Mouse (Mus musculus) 3T3-L1 (cell line): ENCODE results near the gene Cadm2.

Experiments
- DNase-seq: peaks from one replicate; pipeline ENCODE4 v3.0.0-alpha.2; 2015; ENCODE audit warnings: low read depth, low spot score

Gene Cadm2

DNA sequence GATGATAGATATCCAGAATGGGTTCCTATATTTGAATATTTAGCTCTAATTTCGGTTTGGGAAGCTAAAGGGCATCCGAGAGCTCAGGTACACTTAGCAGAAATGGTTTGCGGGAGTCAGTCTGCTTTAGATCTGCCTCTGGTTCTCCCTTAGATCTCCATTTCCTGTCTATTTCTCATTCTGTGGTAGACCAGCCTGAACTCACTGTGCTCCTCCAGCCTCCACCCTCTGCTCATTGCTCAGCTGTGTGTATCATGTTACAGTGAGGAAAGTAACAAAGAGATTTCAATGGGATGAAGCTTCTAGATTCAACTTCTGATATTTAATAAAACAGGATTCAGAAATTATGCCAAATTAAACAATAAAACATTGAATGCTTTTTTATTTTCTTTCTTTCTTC lies 661.6 kb downstream of the Cadm2 start:
- DNase-seq, result peak; percentile 75

DNA sequence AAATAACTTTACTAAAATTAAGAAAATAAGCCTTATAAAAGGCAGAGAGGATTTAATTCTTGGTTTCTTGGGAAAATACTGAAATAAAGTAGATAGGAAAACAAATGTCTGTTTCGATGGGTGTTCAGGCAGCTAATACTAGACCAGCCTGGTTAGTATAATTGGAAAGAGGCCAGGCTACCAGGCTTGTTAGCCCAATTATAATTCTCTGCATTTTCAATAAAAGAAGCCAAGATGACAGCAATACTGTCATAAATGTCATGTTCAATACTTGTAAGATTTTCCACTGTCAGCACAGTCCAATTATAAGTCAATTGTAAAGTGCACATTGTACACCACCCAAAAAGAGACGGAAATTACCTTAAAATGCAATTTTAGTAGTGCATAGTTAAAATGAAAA lies 664.8 kb downstream of the Cadm2 start:
- no peak for DNase-seq

DNA sequence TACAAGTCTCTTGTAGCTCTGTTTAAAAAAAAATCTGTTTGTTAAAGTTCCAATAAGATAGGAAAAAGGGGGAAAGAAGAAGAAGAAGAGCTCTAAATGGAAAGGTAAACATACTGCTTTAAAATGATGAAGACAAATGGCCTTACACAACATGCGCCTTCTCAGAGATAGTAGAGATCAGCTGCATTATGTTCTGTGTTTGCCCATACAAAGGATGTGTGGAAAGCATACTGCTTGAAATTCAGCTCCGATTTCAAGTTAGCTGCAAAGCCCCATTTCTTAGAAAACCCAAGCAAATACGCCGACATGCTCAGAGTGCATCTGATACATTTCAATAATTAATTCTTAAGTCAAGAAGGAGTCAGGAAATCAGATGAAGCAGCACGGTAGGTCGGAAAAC lies 684.4 kb downstream of the Cadm2 start:
- DNase-seq, result no peak

DNA sequence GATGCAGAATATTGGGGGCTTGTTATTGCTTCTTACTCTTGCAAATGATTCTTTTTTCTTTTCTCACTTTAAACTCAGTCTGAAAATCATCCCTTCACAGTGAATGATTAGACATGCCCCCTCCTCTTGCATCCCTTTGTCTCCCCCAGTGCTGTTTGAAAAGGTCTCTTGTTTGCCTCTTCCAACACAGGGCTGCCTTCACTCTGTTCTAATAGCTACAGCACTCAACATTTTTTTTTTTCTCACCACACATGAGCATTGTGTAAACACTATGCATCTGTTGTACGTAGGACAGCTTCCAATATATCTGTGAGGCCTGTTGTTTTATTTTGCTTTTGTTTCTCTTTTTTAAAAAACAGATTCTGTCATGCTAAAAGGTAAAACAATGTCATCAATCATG lies 695.2 kb downstream of the Cadm2 start:
- DNase-seq, result no peak

DNA sequence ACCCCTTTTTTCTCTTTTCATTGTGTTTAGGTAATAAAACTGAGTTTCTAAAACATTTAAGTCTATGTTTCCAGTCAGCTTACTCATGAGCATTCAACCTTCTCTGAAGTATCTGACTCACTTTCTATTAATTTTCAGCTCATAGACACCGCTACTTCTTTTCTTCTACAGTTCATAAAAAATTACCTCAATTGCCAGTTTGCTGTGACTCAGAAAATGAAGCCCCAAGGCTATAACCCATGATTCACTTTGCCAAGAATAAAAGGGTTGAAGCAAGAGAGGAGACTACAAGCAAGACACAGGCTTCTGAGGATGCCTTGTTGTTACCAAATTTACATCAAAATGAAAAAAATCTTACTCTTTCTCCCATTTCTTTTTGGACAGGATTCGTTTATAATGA lies 698.0 kb downstream of the Cadm2 start:
- peak; percentile 95 for DNase-seq

DNA sequence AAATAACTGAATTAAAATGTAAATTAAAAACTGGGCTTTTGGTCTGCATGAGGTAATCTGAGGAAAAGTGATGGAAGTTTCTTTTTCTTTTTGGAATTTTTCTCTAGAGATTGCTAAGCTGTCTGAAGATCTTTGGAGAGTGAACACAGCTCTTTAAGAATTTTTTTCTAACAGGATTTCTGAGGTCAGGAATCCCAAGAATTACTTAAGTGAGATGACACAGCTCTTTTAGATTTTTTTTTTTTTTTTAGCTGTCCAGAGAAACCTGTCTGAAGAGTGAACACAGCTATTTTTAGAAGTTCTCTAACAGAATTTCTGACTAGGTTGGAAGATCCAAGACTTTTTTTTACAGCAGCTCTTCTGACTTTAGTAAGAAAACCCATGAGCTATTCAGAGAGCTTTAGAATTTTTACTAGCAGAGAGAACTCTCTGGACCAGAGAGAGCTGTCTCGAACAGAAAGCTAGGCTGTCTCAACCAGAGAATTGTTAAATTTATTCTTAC lies 699.2 kb downstream of the Cadm2 start:
- peak; percentile 79 for DNase-seq

DNA sequence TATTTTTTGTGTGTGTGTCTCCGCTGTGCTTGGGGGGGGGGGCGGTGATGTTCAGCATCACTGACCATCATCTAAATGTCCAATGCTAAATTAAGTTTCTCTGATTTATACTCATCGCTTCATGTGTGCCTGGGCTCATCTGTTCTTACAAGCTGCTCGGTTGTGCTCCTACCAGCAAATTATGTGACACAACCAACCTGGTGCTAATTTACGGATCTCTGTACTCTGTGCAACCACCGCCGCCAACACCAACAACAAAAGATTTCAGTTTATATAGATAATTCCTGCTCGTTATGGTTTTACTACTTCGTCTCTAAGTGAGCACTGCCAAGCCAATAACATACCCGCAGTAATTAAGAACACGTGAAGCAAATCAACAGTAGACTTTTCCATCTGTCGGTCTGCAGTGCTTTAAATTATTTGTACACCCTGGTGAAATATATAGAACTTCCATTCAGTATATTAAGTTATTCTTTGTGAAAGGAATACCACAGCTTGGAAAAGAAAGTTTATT lies 700.8 kb downstream of the Cadm2 start:
- no peak for DNase-seq

DNA sequence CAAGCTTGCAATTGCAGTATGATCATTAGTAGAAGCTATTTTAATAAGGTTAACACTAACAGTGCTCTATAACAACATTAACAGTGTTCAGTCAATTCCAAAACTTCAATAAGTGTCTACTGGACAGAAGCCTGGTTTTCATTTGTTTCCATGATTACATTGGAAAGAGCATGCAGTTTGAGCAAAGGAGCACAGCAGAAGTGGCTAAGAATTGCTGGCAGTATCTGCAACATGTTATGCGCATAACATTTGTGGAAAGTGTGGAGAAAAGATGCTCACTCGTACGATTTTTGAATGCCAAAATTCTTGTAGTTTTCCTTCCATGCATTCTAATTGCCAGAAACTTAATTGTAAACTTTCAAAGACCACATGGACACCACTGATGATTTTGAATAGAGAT lies 718.9 kb downstream of the Cadm2 start:
- DNase-seq, result no peak

DNA sequence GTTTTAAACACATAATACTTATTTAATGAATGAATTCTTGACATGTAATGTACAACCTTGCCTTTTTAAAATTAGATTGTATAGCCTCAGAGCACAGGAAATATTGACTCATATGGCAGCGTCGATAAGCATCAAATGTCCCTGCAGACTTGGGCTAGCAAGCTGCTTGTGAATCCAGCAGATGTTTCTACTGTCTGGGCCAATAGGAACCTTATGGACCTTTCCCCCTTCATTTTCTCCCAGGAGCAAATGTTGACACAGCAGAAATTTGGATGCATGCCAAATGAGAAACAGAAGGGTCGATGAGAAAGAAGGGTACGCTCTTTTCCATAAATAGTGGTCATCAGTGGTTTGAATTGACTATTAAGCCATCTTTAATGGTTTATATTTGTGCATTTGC lies 720.0 kb downstream of the Cadm2 start:
- DNase-seq, result no peak

DNA sequence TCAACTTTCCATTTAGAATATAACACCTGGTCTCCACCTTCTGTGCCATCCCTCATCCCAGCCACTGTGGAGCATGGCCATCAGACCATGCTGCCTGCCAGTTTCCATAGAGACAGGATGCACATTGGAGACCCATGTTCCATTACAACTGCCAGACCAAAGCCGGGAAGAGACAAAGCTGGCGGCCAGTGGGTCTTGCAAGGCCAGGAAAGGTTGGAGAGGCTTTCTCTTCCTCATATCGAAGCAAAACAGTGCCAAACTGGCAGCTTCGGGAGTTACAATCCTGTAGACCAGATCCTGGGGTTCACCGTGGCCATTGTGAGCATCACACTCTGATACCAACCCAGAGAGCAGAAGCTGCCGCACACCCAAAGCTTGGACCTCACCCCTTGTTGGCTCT lies 728.3 kb downstream of the Cadm2 start:
- DNase-seq, result no peak

DNA sequence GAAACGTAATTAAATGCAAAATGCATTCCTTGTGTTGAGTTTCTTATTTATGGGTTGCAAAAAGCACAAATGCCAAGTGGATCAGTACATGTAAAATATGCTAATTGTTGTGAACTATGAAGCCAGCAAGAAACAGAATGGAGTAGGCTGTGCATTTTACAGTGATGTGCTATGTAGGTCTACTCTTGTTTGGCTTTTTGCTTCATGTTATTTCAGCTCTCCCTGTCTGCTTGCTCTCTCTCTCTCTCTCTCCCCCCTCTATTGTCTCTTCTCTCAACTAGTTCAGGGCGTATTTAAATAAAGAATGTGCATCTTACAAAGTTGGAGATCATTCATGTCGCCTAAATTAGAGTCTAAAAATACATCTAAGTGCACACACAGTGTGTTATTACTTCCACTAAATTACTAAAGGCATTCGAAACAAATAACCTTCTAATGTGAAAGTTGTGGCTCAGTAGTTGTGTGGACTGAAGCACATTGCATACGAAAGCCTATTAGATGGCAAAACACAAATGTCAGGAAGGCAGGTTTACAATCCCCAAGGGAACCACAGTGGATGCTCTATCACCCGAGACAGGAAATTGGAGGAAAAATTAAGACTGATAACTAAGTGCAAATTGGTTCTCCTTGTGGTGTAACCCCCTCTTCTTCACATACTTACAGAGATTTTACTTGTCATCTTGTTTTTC lies 729.0 kb downstream of the Cadm2 start:
- DNase-seq, result no peak

DNA sequence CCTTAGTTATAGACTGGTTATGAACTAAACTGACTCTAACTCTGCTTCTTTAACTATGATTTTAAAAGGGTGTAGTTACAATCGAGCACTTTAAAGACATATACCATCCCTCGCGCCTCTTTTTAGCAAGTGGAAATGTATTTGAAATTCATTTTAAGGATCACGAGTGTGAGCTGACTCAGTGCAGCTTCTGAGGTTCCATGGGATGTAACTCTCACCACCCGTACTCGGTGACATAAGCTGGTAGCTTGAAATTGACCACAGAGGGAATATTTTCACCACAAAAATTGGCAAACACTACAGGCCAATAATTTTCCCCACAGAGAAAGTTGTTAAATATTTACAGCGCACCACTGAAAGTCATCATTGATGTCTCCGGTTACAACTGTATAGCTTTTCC lies 730.8 kb downstream of the Cadm2 start:
- DNase-seq, result peak; percentile 7

DNA sequence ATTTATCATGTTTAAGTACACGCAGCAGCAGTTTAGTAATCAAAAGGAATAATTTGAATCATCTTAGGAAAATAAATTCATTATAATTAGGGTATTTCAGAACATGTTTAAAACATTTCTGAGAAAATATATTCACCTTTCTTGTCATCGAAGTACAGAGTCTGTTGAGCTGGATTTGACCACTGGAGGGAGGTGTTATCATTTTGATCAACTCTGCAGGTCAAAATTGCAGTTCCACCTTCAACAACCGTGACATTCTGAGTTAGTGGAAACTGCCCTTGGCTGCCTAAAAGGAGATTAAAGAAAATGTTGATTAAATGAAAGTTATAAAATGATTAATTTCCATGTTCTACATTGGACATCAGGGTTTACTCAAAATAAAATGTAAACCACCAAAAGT lies 738.1 kb downstream of the Cadm2 start:
- peak; percentile 73 for DNase-seq

DNA sequence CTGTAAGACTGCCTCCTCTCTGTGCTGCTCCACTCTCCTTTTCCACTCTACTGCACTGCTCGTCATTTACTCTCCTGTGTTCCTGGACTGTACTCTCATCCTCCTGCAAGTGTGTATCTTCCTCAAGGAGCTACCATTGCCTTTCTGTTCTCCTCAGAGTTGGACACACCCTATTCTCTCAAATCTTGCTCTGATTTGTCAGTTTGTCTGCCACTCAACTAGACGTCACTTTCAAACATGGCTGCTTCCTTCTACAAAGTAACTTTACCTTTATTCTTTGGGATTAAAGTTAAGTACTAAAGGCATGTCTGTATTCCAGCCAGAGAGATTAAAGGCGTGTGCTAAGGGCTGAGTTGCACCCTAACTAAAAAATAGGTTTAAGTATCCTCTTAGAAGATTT lies 749.5 kb downstream of the Cadm2 start:
- DNase-seq, result peak; percentile 58

DNA sequence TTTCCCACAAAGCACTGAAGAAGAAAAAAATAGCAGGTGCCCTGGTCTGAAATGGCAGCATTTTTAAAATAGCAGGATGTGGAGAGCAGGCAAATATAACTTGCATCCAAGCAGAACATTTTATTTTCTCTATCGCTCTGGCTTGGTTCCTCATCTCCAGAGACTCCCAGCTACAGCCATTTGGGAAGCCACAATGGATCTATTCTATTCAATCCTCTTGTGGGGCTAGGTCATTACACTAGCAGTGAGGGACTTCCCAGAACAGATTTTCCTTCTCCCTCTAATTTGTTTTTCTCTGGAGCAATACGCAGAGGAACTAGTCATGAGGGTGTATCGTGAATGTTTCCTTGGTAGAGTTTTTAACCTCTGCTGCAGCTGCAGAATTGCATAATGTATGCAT lies 769.7 kb downstream of the Cadm2 start:
- DNase-seq, result no peak

DNA sequence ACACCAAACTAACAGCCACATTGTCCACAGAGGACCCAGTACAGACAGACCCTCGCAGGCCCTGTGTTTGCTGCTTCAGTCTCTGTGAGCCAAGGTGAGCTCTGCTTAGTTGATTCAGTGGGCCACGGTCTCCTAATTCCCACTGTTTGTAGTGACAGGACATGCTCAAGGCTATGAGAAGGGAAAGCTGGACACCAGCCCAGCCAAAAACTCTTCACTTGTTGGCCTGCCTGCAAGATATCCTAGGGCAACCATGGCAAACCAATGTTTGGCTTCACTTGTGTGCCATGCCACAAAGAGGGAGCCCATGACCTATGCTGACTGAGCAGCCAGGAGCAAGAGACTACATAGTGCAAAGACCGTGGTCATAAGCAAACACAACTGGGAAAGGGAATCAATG lies 795.8 kb downstream of the Cadm2 start:
- DNase-seq, result no peak

DNA sequence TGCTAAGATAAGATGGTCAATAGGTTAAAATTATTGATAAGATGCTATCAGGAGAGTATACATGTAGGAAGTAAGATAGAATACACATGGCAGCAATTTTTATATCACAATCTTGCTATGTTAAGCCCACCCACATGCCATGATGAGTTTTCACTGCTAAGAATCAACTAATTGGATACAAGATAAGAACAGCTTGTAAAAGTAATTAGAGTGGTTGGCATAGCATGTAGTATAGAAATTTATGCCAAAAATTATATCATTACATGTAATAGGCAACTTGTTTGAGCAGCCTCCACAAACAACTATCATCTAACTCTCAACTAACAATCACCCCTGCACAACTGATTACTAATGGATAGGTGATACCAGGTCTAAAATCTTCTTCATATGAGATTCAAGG lies 809.2 kb downstream of the Cadm2 start:
- no peak for DNase-seq

DNA sequence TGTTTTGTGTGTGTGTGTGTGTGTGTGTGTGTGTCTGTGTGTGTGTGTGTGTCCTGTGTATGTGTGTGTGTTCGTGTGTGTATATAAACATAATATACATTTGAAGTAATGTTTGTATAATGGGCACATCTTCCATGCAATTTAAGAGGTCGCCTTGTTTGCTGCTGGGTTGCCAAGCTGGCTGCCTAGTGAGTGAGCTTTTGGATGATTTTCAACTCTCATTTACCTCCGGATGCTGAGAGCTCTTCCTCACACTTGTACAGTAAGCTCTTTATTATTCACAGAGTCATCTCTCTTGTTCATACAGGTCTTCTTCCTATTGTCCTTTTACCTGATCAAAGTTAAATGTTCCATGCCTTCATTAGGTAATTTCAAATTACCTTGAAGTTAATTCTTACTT lies 822.5 kb downstream of the Cadm2 start:
- no peak for DNase-seq

DNA sequence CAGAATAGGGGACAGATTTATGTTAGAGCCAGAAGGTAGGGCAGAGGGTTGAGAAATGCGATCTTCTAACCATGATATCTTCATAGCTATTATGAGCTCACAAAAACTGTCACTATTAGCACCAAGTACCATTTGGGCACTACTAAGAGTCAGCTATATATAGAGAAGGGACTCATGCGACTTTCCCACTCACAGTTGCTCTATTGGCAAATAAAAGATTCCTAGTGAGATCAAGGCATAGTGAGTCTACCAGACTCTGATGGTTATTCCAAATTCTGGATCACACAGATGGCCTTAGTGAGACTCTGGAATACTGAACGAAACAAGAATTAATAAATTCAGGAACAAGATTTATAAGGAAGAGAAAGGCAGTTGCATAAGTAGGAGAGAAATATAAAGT lies 827.6 kb downstream of the Cadm2 start:
- no peak for DNase-seq

DNA sequence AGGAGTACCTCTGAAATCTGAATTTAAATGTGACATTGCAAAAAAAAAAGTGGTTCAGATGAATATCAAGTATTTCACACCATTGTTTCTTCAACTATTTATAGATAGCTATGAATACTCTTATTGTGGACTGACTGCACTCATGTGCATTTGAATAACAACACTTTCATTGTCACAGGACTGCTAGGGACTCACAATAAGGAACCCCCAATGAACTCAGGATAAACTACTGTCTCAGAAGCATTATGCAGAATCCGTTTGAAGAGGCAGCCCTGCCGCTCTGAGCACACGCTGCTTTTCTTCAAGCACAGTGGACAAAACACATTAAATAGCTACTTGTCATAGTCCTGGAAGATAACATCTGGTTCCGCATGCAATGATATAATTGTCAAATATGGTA lies 848.8 kb downstream of the Cadm2 start:
- DNase-seq, result no peak

DNA sequence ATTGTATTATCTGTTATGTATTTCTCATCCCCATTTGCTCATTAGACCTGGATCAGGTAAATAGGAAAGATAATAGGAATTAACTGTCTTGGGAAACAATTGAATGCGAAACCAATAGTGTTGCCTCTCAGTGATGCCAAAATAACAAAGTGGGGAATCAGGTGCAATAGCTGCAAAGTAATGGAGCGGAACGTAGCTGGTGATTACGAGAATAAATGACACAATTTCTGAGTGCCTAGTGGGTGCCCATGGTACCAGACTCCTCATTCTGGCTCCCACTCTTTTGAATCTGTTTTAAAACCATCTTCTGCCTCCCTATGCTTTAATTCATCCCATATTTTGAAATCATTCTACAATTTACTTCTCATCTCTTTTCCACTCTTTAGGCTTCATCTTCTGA lies 851.2 kb downstream of the Cadm2 start:
- DNase-seq, result no peak

DNA sequence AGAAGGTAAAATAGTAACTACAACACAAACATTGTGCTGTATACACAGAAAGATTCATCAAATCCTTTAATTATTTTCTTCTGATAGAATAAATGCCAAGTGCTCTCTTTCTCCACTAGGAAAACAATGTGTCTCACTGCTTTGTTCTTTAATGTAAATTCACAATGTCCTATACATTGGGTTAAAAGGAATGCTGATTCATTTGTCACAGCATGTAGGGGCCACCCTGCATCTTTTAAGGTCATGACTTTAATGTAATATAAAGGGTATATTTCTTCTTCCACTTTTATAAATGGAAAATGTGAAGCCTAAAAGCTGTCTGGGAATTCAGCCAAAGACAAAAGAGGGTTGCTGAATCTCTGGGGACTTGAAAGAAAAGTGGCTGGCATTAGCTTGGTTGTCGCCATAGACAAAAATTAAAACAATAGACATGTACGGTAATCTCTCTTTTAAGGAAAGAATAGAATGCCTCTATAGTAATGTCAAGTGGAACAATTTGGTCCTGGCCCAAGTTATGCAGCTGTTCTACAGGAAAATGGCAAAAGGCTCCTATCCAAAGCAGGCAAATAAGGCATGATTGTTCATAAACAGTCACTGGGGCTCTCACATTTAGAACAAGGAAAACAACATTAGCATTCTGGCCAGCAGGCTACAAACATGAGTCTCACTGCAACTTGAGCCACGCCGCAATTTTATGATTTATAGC lies 851.9 kb downstream of the Cadm2 start:
- DNase-seq, result peak; percentile 13
